Mouse (Mus musculus) gastrocnemius, adult 18-20 months (tissue): ENCODE results near the gene Elfn1. TPM values are rescaled to one million over a fixed set of nuclear protein-coding genes. Genes with fewer than 3 reads are reported as not detected.
A peak's percentile ranks its signal among the peaks of the same experiment; 100 is the strongest.
"Not testable (repeated sequence)": the region's sequence is repeated elsewhere in the genome, so short reads cannot be mapped to it uniquely, and the experiment has no call there.

Experiments
- DNase-seq: peaks from one replicate; pipeline ENCODE4 v3.0.0; 2021; ENCODE audit warnings: low spot score
- total RNA-seq, 2 experiments: library from RNA; stranded (reverse); gene quantifications; 2 replicates each; pipeline ENCODE4 v1.2.3; 2021

Gene Elfn1
- total RNA-seq, 2 experiments from 2014 or later = not detected

GRCm38 (mm10) chr5:139969151-139969948 is 61.6 kb downstream of the Elfn1 start:
- no peak for DNase-seq

GRCm38 (mm10) chr5:139970186-139970631 is 62.5 kb downstream of the Elfn1 start:
- peak; percentile 24 for DNase-seq

DNA sequence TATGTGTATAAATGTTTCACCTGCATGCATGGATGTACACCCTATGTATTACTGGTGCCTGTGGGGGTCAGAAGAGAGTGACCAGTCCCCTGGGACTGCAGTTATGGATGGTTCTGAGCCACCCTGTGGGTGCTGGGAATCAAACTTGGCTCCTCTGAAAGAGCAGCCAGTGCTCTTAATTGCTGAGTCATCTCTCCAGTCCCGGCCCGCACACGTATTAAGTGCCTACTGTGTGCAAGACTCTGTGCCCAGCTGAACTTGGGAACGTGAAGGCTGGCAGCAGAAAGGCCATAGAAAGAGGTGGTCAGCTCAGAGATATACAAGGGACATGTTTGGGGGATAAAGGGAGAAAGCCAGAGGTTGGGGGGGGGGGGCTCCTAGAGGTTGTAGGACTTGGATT is 68.8 kb downstream of the Elfn1 start:
- DNase-seq = no peak

GRCm38 (mm10) chr5:139977476-139977875 is 69.7 kb downstream of the Elfn1 start:
- no peak for DNase-seq

DNA sequence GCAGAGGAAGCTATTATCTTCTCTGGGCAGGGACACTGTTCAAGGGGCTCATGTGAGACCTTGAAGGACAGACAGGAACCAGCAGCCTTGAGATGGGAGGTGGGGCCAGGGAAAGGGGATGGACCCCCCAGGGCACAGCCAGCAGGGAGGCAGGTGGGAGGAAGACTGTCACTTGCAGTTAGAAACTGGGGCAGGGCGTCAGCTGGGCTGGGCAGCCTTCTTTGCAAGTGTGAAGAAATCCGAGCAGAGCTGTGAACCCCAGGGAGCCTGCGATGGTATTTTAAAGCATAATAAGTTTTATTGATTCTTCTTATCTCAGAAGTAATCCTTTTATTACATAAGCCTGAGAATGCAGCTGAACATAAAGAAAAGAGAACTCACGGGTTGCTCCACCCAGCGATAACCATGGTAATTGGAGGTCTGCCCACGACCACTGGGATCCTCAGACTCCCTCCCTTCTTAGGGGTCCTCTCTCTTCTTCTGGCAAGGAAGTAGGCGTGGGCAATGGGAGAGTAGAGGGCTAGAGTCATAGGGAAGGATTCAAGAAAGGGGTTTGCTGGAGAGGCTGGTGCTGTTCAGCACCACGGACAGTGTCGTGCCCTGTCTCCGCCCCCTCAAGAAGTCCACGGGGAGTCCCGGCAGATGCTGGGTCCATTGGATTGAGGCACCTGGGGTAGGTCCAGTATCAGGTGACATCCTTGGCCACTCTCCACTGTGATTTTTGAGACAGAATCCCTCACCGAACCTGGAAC is 71.0 kb downstream of the Elfn1 start:
- no peak for DNase-seq

GRCm38 (mm10) chr5:139979371-139979770 is 71.6 kb downstream of the Elfn1 start:
- DNase-seq = no peak

DNA sequence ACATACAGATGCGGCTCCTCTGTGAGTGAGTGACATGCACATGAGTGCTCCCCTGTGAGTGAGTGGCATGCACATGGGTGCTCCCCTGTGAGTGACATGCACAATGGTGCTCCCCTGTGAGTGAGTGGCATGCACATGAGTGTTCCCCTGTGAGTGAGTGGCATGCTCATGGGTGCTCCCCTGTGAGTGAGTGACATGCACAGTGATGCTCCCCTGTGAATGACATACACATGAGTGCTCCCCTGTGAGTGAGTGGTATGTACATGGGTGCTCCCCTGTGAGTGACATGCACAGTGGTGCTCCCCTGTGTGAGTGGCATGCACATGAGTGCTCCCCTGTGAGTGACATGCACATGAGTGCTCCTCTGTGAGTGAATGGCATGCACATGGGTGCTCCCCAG is 74.2 kb downstream of the Elfn1 start:
- no peak for DNase-seq

GRCm38 (mm10) chr5:139985073-139985746 is 77.5 kb downstream of the Elfn1 start:
- no peak for DNase-seq

DNA sequence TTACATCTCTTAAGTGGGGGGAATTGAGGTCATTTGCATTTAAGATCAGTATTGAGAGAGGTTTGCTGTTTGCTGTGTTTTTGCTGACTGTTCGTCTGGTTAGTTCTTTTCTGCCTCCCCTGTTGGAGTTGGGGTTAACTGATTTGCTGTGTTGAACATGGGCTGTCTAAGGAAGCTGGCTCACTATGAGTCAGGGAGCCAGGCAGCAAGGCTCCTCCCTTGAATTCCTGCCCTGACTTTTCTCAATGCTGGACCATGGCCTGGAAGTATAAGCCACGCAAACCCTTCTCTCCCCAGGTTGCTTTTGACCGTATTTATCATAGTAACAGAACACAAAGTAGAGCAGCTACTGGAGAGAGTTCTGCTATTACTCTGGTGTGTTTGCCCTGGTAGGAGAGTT is 83.8 kb downstream of the Elfn1 start:
- DNase-seq = no peak

- not testable (repeated sequence) for DNase-seq
Measured at GRCm38 (mm10) chr5:139998321-139998720, 90.6 kb downstream of the Elfn1 start.

DNA sequence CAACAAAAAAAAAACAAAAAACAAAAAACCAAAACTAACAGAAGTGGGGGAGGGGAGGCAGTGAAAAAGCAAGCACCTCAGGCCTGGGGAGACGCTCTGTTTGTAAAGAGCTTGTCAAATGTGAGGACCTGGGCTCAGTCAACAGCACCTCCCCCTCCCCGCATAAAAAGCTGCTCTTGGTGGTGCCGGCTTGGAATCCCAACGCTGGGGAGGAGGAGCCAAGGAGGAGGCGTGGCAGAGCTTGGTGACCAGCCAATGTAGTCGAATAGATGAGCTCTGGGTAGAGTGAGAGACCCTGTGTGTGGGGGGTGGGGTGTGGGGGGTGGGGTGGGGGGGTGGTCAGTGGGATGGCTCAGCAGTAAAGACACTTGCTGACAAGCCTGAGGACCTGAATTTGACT is 91.2 kb downstream of the Elfn1 start:
- DNase-seq = no peak

GRCm38 (mm10) chr5:140002541-140002940 is 94.8 kb downstream of the Elfn1 start:
- DNase-seq = no peak

DNA sequence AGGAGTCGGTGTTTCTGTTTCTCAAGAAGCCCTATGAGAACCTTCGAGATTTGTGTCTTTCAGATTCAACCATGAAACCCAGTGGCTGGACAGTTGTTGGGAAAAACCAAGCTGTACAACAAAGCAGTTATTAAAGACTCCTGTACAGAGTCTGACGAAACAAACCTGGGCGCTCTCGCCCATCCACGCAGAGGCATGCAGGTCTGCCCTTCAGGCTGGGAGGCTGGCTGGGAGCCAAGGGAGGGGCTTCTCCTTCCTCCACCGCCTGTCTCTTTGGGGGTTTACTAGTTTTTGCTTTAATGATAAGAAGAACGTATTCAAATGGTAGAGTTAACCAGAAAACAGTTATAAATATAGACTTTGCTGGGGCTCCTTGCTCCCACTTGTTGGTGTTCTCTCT is 99.1 kb downstream of the Elfn1 start:
- DNase-seq = no peak

- no peak for DNase-seq
Measured at GRCm38 (mm10) chr5:140007656-140008522, 100.1 kb downstream of the Elfn1 start.

- DNase-seq = no peak
Measured at GRCm38 (mm10) chr5:140008523-140008806, 100.7 kb downstream of the Elfn1 start.

- no peak for DNase-seq
Measured at GRCm38 (mm10) chr5:140009083-140009655, 101.4 kb downstream of the Elfn1 start.

DNA sequence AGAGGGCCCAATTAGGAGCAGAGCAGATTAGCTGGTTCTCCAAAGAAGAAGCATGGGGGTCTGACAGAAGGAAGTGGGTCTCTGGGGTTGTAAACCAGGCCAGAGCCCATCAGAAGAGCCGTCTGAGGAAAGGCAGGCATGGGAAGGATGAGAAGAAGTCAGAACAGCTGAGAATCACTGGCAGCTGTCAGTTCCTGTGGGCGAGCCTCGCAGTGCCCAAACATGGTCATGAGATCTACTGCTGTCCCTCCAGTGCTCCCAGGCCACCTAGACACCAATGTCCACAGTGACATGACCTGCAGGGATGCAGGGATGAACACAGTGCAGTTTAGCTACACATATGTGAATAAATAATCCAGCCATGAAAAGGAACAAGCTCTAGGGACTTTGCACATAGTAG is 102.7 kb downstream of the Elfn1 start:
- no peak for DNase-seq

DNA sequence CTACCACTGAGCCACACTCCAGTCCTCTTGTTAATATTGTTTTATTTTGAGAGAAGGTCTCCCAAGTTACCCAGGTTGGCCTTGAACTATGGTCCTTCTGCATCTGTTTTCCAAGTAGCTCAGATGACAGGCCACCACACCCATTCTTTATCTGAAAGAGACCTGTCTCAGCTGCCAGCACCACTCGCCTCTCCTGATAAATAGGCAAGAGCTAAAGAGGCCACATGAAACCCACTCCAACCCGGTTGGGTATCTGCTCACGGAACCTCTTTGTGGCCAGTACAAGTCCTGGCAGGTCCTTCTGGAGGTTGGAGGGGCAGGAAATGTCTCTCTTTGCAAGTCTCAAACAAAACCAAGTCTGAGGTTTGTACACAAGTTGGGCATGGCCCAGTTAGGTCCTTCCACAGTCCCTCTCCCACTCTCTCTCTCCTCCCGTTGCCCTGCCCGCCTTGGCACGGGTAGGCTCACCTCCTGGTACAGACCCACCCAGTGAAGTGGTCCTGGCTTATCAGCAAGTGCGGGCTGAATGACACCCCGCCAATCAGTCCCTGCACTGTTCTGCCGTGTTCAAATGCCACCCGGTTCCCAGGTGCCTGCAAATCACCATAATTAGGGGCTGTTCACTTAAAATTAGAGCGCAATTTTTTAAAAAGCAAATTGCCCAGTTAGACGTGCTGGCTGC is 104.7 kb downstream of the Elfn1 start:
- DNase-seq = no peak

- no peak for DNase-seq
Measured at GRCm38 (mm10) chr5:140013652-140014051, 105.9 kb downstream of the Elfn1 start.

- DNase-seq = no peak
Measured at GRCm38 (mm10) chr5:140016896-140017295, 109.2 kb downstream of the Elfn1 start.

- DNase-seq = no peak
Measured at GRCm38 (mm10) chr5:140018780-140019179, 111.0 kb downstream of the Elfn1 start.
